Mouse (Mus musculus) WW6 (cell line): ENCODE data around the gene Nelfb.

Source experiments
- DNase-seq: peaks from one replicate; pipeline ENCODE4 v3.0.0-alpha.2; 2013; ENCODE audit warnings: low read depth, low spot score

The Nelfb gene

DNA sequence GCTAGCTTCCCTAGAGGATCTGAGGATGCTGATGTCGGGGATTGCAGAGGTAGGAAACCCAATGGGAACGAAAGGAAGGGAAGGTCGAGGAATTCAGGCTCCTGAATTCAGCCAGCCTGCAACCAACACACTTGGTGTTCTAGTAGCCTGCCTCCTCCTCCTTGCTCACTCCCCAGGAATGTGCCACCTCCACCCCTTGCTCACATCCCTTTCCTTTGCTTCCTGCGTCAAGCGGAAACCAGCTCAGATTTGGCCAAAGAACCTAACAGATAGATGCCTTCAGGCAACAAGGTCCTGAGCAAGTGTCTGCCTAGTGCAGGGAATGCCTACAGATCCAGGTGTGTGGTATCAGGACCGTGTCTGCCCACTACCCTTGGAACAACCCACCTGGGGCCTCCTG lies 34.7 kb downstream of the Nelfb start:
- no peak for DNase-seq

- DNase-seq = no peak
These were observed 35.6 kb downstream of the Nelfb start for GRCm38 (mm10) chr2:25175690-25176078.

GRCm38 (mm10) chr2:25174866-25175689 lies 36.2 kb downstream of the Nelfb start:
- no peak for DNase-seq

GRCm38 (mm10) chr2:25173821-25174220 lies 37.5 kb downstream of the Nelfb start:
- no peak for DNase-seq

DNA sequence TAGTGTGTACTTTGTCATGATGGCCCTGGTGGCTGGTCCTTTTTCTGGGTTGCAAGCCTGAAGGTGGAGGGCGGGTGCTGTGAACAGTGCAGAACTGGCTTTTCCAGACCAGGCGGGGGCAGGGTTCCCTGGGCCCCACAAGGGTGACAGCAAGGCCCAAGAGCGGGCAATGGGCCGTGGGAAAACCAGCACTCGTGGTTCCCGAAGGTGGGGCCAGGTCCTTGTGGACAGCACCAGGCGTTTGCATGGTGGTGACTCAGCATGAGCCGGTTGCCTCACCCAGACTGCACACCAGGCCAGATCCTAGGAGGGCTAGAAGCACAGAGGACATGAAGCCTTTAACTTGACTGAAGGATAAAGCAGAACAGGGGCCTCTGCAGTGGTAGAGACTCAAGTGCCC lies 38.7 kb downstream of the Nelfb start:
- DNase-seq = no peak

DNA sequence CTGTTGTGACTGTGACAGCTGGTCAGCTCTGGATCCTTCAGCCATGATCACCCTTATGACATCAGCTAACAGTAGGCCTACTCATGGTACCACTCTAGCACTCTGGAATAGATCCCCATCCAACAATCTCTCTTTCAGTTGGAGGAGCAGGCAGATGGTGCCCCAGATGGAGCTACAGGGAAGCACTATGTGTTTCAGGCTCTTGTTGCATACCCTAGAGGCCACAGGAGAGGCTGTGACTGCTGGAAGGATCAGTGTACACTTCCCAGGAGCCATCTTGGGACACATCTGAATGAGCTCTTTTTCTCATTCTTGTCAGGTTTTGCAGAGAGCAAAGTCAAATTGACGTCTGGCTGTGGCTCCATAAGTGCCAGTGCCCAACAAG lies 39.5 kb downstream of the Nelfb start:
- DNase-seq = no peak

GRCm38 (mm10) chr2:25171101-25171768 lies 40.1 kb downstream of the Nelfb start:
- no peak for DNase-seq

- DNase-seq = no peak
These were observed 40.8 kb downstream of the Nelfb start for GRCm38 (mm10) chr2:25170326-25171100.

GRCm38 (mm10) chr2:25169778-25170177 lies 41.5 kb downstream of the Nelfb start:
- no peak for DNase-seq

DNA sequence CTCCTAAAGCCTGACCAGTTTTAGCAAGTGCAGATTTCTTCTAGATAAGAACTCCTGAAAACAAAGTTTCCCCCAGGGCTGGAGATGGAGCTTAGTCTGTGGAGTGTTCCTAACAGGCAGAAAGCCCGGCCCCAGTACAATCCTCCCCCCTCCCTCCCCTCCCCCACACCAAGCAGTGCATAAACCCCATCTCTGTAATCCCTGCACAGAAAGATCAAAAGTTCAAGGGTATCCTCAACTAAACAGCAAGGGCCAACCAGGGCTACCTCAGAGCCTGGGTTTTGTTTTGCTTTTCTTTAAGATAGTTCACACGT lies 42.7 kb downstream of the Nelfb start:
- no peak for DNase-seq

- DNase-seq = no peak
These were observed 43.2 kb downstream of the Nelfb start for GRCm38 (mm10) chr2:25167919-25168664.

- DNase-seq = no peak
These were observed 43.8 kb downstream of the Nelfb start for GRCm38 (mm10) chr2:25167481-25167880.

GRCm38 (mm10) chr2:25157655-25158054 lies 53.6 kb downstream of the Nelfb start:
- no peak for DNase-seq

DNA sequence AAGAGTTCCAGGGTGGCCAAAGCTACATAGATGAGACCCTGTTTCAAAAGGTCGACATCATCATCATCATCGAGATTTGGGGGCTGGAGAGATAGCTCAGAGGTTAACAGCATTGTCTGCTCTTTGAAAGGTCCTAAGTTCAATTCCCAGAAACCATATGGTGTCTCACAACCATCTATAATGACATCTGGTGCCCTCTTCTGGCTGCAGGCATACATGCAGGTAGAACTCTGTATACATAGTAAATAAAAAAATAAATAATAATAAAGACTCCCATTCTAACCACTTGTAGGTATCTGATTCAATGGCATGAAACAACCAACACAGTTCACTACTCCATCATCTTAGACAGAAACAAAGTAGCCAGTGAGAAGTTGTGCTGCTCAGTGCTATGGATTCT lies 54.3 kb downstream of the Nelfb start:
- DNase-seq = no peak

GRCm38 (mm10) chr2:25156177-25156576 lies 55.1 kb downstream of the Nelfb start:
- DNase-seq = no peak

GRCm38 (mm10) chr2:25151280-25151956 lies 59.9 kb downstream of the Nelfb start:
- no peak for DNase-seq
